Mouse (Mus musculus) spleen, adult 18-20 months (tissue): ENCODE results near the gene Irx6.

Experiments
- DNase-seq, 2 experiments: peaks; one replicate each; pipeline ENCODE4 v3.0.0; 2022; ENCODE audit warnings: mixed read lengths in 2 of 2

Irx6 gene

GRCm38 (mm10) chr8:92723320-92723719 lies 49.2 kb downstream of the Irx6 start:
- no peak for DNase-seq

- DNase-seq, result no peak
Measured at GRCm38 (mm10) chr8:92723947-92724346, 49.9 kb downstream of the Irx6 start.

GRCm38 (mm10) chr8:92724359-92724758 lies 50.3 kb downstream of the Irx6 start:
- no peak for DNase-seq
